Mouse (Mus musculus) midbrain, embryonic 11.5 days (tissue): Measurements from ENCODE around the gene Ddr1. TPM values are rescaled to one million over a fixed set of nuclear protein-coding genes. Genes with fewer than 3 reads are reported as not detected.
A peak's percentile ranks its signal among the peaks of the same experiment; 100 is the strongest.

ENCODE experiments used
- ATAC-seq: fragments of 200-750 bp; cut with Nextera tagmentation; 2 replicates; pipeline ENCODE4 v1.8.0; 2017; ENCODE audit warnings: moderate TSS enrichment, moderate library complexity; ENCODE audit not compliant: low FRiP score
- DNase-seq: peaks from one replicate; pipeline ENCODE4 v3.0.0; 2015; ENCODE audit warnings: low spot score; ENCODE audit errors: missing footprints
- H3K27ac ChIP-seq: fragments of 300-500 bp; sonication (generic); 2 replicates; pipeline ENCODE4 v1.5.1; 2014; ENCODE audit warnings: low read depth, low read length
- H3K27me3 ChIP-seq: fragments of 300-500 bp; sonication (generic); 2 replicates; pipeline ENCODE4 v1.6.1; 2014; ENCODE audit warnings: mild to moderate bottlenecking, low read length, moderate library complexity, mixed read lengths; ENCODE audit not compliant: control insufficient read depth, insufficient read depth
- H3K36me3 ChIP-seq: fragments of 300-500 bp; sonication (generic); 2 replicates; pipeline ENCODE4 v1.6.1; 2014; ENCODE audit warnings: mild to moderate bottlenecking, low read length, moderate library complexity, mixed read lengths; ENCODE audit not compliant: control insufficient read depth, insufficient read depth
- H3K4me1 ChIP-seq: fragments of 300-500 bp; sonication (generic); 2 replicates; pipeline ENCODE4 v1.6.1; 2014; ENCODE audit warnings: low read length; ENCODE audit not compliant: control insufficient read depth, insufficient read depth
- H3K4me2 ChIP-seq: fragments of 300-500 bp; sonication (generic); 2 replicates; pipeline ENCODE4 v1.6.1; 2014; ENCODE audit warnings: mild to moderate bottlenecking, moderate library complexity
- H3K4me3 ChIP-seq: fragments of 300-500 bp; sonication (generic); 2 replicates; pipeline ENCODE4 v1.5.1; 2014; ENCODE audit warnings: low read depth, low read length
- H3K9ac ChIP-seq: fragments of 300-500 bp; sonication (generic); 2 replicates; pipeline ENCODE4 v1.6.1; 2014; ENCODE audit warnings: low read length
- H3K9me3 ChIP-seq: fragments of 300-500 bp; sonication (generic); 2 replicates; pipeline ENCODE4 v1.6.1; 2016; ENCODE audit warnings: low read length; ENCODE audit not compliant: control insufficient read depth
- WGBS: fragments of 180-500 bp; shearing (Covaris S2); extraction: QIAGEN DNeasy Blood & Tissue Kit; methylation state at CpG from one replicate; pipeline ENCODE4 v1.1.7; 2014; 5-methylcytosine and 5-hydroxymethylcytosine counted together
- polyA plus RNA-seq: library from polyadenylated mRNA; unstranded; fragments of >200 nt; fragmentation: Nextera tagmentation; extraction: Ambion mirVana; gene quantifications from 2 replicates; pipeline ENCODE4 v1.2.1, GENCODE M21; 2014

Gene Ddr1
- polyA plus RNA-seq, 1 experiment from 2014 or later, result 92.1 TPM

DNA sequence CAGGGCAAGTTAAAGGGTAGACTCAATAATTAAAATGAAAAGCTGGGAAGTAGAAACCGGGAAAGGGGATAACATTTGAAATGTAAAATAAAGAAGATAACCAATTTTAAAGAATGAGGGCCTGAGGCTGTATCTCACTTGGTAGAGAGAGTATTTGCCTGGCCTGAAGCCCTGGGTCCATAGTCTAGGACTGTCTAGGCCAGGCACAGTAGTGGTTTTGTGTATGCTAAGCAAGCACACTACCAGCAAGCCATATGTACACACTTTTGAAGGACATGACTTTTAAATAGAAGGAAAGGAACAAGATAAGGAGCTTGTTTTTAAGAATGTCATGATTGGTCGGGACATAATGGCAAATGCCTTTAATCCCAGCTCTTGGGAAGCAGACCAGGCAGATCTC is 4.2 kb upstream of the Ddr1 start:
- ATAC-seq (no peak), DNase-seq (no peak)
- WGBS, result 77% methylated on average over 2 of the region's 2 CpGs
- no peak overlapping the region for H3K4me3 ChIP-seq
- no peak overlapping the region for H3K4me2 ChIP-seq
- H3K9me3 ChIP-seq, result no peaks in the 10 kb centered on the region
- H3K4me1 ChIP-seq, result peaks cover 24% of the 10 kb centered on the region
- H3K27ac ChIP-seq, result no peak overlapping the region
- H3K9ac ChIP-seq, result no peak overlapping the region
- no peaks in the 10 kb centered on the region for H3K36me3 ChIP-seq
- H3K27me3 ChIP-seq, result no peaks in the 10 kb centered on the region

DNA sequence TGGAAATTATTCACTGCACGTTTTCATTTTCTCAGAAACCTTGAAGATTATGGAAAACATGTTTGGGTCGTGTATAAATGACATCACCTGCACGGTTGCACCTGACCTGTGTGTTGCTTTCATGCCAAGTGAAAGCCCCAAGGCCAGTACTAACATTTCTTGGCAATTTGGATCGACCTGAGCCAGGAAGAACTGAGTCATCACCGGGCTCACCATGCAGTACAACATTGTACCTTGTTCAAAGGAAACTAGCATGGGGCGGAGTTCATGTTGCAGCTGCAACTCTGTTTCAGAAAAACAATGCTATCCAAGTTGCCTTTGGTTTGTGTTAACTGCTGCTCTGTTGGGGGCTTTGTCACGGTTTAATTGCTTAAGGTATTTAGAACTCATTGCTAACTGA is 3.5 kb upstream of the Ddr1 start:
- Histone ChIP-seq H3K9ac (no peak overlapping the region), H3K27me3 (no peaks in the 10 kb centered on the region), H3K4me1 (peaks cover 24% of the 10 kb centered on the region), H3K4me2 (no peak overlapping the region), H3K36me3 (no peaks in the 10 kb centered on the region), H3K9me3 (no peaks in the 10 kb centered on the region), H3K27ac (no peak overlapping the region), H3K4me3 (no peak overlapping the region)
- ATAC-seq (no peak), DNase-seq (no peak)
- WGBS, result 75% methylated on average over 7 of the region's 7 CpGs

DNA sequence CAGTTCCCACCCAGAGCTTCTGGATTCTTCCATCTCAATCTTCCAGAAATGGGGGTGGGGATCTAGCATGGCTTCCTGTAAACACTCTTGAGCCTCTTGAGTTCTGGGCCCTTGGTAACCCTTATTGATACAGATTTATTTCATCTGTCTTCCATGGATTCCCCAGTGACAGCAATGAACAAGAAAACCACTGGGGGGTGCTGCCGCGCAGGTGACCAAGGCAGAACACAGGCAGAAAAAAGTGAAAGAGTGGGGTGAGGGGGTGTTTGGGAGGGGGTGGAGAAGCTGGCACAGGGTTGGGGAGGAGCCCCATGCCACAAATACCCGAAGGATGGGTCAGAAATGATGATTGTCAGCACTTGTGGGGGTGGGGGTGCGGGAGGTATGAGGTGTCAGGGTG is 1.4 kb upstream of the Ddr1 start:
- Histone ChIP-seq H3K4me3 (no peak overlapping the region), H3K4me1 (peaks cover 20% of the 10 kb centered on the region), H3K9ac (no peak overlapping the region), H3K27me3 (no peaks in the 10 kb centered on the region), H3K36me3 (no peaks in the 10 kb centered on the region), H3K27ac (peak overlapping the region; percentile 100), H3K4me2 (no peak overlapping the region), H3K9me3 (no peaks in the 10 kb centered on the region)
- DNase-seq, result peak; percentile 92
- no peak for ATAC-seq
- WGBS, result 23% methylated on average over 4 of the region's 4 CpGs

GRCm38 (mm10) chr17:35703751-35704271 is 610 bp downstream of the Ddr1 start:
- ATAC-seq (peak; percentile 91), DNase-seq (peak; percentile 98)
- peak overlapping the region; percentile 93 for H3K4me2 ChIP-seq
- peaks cover 22% of the 10 kb centered on the region for H3K4me1 ChIP-seq
- H3K9me3 ChIP-seq, result no peaks in the 10 kb centered on the region
- H3K27me3 ChIP-seq, result no peaks in the 10 kb centered on the region
- no peaks in the 10 kb centered on the region for H3K36me3 ChIP-seq
- peak overlapping the region; percentile 98 for H3K9ac ChIP-seq
- WGBS, result under 1% methylated on average over 13 of the region's 14 CpGs
- H3K27ac ChIP-seq, result peak overlapping the region; percentile 100
- peak overlapping the region; percentile 86 for H3K4me3 ChIP-seq

GRCm38 (mm10) chr17:35703065-35703464 is 1.4 kb downstream of the Ddr1 start:
- peak overlapping the region; percentile 100 for H3K27ac ChIP-seq
- H3K4me2 ChIP-seq, result peak overlapping the region; percentile 93
- peak; percentile 91 for DNase-seq
- no peak for ATAC-seq
- WGBS, result 0% methylated on average over 2 of the region's 2 CpGs
- peaks cover 28% of the 10 kb centered on the region for H3K4me1 ChIP-seq
- no peaks in the 10 kb centered on the region for H3K27me3 ChIP-seq
- H3K36me3 ChIP-seq, result no peaks in the 10 kb centered on the region
- no peaks in the 10 kb centered on the region for H3K9me3 ChIP-seq
- H3K4me3 ChIP-seq, result peak overlapping the region; percentile 86
- peak overlapping the region; percentile 98 for H3K9ac ChIP-seq

- peak overlapping the region; percentile 98 for H3K9ac ChIP-seq
- H3K9me3 ChIP-seq, result no peaks in the 10 kb centered on the region
- peak overlapping the region; percentile 93 for H3K4me2 ChIP-seq
- 1% methylated on average over 4 of the region's 4 CpGs for WGBS
- peak overlapping the region; percentile 86 for H3K4me3 ChIP-seq
- H3K36me3 ChIP-seq, result no peaks in the 10 kb centered on the region
- H3K4me1 ChIP-seq, result peaks cover 32% of the 10 kb centered on the region
- DNase-seq, result no peak
- no peak for ATAC-seq
- H3K27ac ChIP-seq, result peak overlapping the region; percentile 100
- no peaks in the 10 kb centered on the region for H3K27me3 ChIP-seq
These were observed 1.8 kb downstream of the Ddr1 start for GRCm38 (mm10) chr17:35702605-35703004.

DNA sequence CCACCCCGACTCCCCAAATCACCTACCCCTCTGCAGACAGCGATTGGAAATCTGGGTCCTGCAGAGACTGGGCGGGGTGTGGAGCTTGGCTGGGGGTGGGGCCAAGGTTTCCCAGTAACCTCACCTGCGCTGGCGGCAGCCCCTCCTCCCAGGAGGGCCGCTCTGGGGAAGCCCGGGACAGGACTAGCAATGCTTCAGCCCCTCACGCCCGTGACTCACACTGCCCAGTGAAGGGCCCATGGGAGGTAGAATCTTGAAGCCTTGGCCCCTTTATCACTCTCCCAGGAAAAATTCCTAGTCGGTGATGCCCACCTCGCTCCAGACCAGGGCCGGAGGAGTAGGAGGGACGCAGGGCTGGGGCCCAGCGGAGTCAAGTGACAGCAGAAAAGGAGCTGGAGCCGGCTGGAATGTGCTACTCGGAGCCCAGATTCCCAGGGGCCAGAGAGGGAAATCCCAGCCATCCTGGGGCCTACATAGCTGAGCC is 2.4 kb downstream of the Ddr1 start:
- peak overlapping the region; percentile 86 for H3K4me3 ChIP-seq
- DNase-seq, result no peak
- no peak for ATAC-seq
- H3K9ac ChIP-seq, result peak overlapping the region; percentile 98
- no peaks in the 10 kb centered on the region for H3K9me3 ChIP-seq
- WGBS, result 0% methylated on average over 16 of the region's 16 CpGs
- H3K27ac ChIP-seq, result peak overlapping the region; percentile 100
- no peaks in the 10 kb centered on the region for H3K27me3 ChIP-seq
- H3K36me3 ChIP-seq, result no peaks in the 10 kb centered on the region
- peaks cover 38% of the 10 kb centered on the region for H3K4me1 ChIP-seq
- peak overlapping the region; percentile 93 for H3K4me2 ChIP-seq

GRCm38 (mm10) chr17:35701203-35701977 is 3.0 kb downstream of the Ddr1 start:
- peak overlapping the region; percentile 86 for H3K4me3 ChIP-seq
- no peaks in the 10 kb centered on the region for H3K36me3 ChIP-seq
- H3K27me3 ChIP-seq, result no peaks in the 10 kb centered on the region
- ATAC-seq (no peak), DNase-seq (peak; percentile 95)
- 1% methylated on average over 16 of the region's 16 CpGs for WGBS
- H3K9ac ChIP-seq, result peak overlapping the region; percentile 98
- no peaks in the 10 kb centered on the region for H3K9me3 ChIP-seq
- H3K4me2 ChIP-seq, result peak overlapping the region; percentile 93
- peak overlapping the region; percentile 100 for H3K27ac ChIP-seq
- H3K4me1 ChIP-seq, result peaks cover 42% of the 10 kb centered on the region

GRCm38 (mm10) chr17:35700371-35700961 is 4.0 kb downstream of the Ddr1 start:
- peak; percentile 96 for DNase-seq
- H3K27me3 ChIP-seq, result no peaks in the 10 kb centered on the region
- peak overlapping the region; percentile 100 for H3K27ac ChIP-seq
- peak overlapping the region; percentile 93 for H3K4me2 ChIP-seq
- H3K9me3 ChIP-seq, result no peaks in the 10 kb centered on the region; the same call in 1 of the 2 replicates
- H3K9ac ChIP-seq, result peak overlapping the region; percentile 98
- H3K4me1 ChIP-seq, result peaks cover 35% of the 10 kb centered on the region
- peaks cover 5% of the 10 kb centered on the region for H3K36me3 ChIP-seq
- H3K4me3 ChIP-seq, result peak overlapping the region; percentile 86
- under 1% methylated on average over 42 of the region's 66 CpGs for WGBS
- ATAC-seq, result peak; percentile 3
